Mouse (Mus musculus) CH12.LX (cell line): Measurements from ENCODE around the gene Sptb. TPM values are rescaled to one million over a fixed set of nuclear protein-coding genes. Genes with fewer than 3 reads are reported as not detected.

ENCODE experiments used
- DNase-seq: peaks from one replicate; pipeline ENCODE4 v3.0.0-alpha.2; 2013; ENCODE audit errors: extremely low read depth
- H3K27ac ChIP-seq: 2 replicates; pipeline ENCODE4 v1.5.1; 2012; ENCODE audit warnings: low read depth, mild to moderate bottlenecking, control low read depth, moderate library complexity; ENCODE audit not compliant: insufficient read depth
- H3K27me3 ChIP-seq: replicated peaks from 2 replicates; pipeline ENCODE3; 2012; ENCODE audit warnings: inconsistent platforms
- H3K36me3 ChIP-seq, 2 experiments: replicated peaks in 1 of 2; 2 replicates each; pipeline versions ENCODE3 to v1.6.1; 2012; ENCODE audit warnings: inconsistent platforms in 1 of 2, low read length in 1 of 2, mild to moderate bottlenecking in 1 of 2, mixed read lengths in 1 of 2, moderate library complexity in 1 of 2; ENCODE audit not compliant: control insufficient read depth in 1 of 2, insufficient read depth in 1 of 2
- H3K4me1 ChIP-seq, 2 experiments: 2 replicates each; pipeline ENCODE4 v1.6.1; 2012; ENCODE audit warnings: inconsistent platforms in 1 of 2, moderate library complexity in 1 of 2; ENCODE audit not compliant: insufficient read depth in 2 of 2, control insufficient read depth in 1 of 2
- H3K4me2 ChIP-seq: 2 replicates; pipeline ENCODE4 v1.6.1; 2012; ENCODE audit warnings: low read depth, mild to moderate bottlenecking, control low read depth; ENCODE audit not compliant: poor library complexity, insufficient read depth, severe bottlenecking
- H3K4me3 ChIP-seq, 3 experiments: fragments of 150-350 bp in 1 of 3; sonication (generic) in 1 of 3; replicated peaks in 1 of 3; 2 replicates each; pipeline versions ENCODE3 to v1.5.1; 2011 to 2012; ENCODE audit warnings: low read depth in 2 of 3, low read length in 2 of 3, mild to moderate bottlenecking in 2 of 3, moderate library complexity in 2 of 3, control low read depth in 1 of 3, improper control_type of control experiment in 1 of 3, inconsistent platforms in 1 of 3, mixed read lengths in 1 of 3; ENCODE audit not compliant: poor library complexity in 1 of 3
- H3K79me2 ChIP-seq: replicated peaks from 2 replicates; pipeline ENCODE4 v1.6.1; 2012; ENCODE audit warnings: mild to moderate bottlenecking, moderate library complexity; ENCODE audit not compliant: control insufficient read depth, poor library complexity, insufficient read depth, severe bottlenecking; ENCODE audit errors: extremely low read depth
- H3K9ac ChIP-seq: 2 replicates; pipeline ENCODE4 v1.6.1; 2012; ENCODE audit warnings: low read depth, mild to moderate bottlenecking, control low read depth, moderate library complexity; ENCODE audit not compliant: insufficient read depth
- H3K9me3 ChIP-seq: replicated peaks from 2 replicates; pipeline ENCODE3; 2012; ENCODE audit warnings: low read length, inconsistent platforms, mixed read lengths
- CHD1 ChIP-seq: IDR thresholded peaks from 2 replicates; pipeline ENCODE4 v1.6.1; 2012; ENCODE audit warnings: low read depth, low read length, improper control_type of control experiment, inconsistent platforms
- CHD2 ChIP-seq: IDR thresholded peaks from 2 replicates; pipeline ENCODE4 v1.6.1; 2011; ENCODE audit warnings: low read length, improper control_type of control experiment
- E2F4 ChIP-seq: IDR thresholded peaks from 2 replicates; pipeline ENCODE4 v1.6.1; 2011; ENCODE audit warnings: low read depth, low read length, improper control_type of control experiment; ENCODE audit not compliant: insufficient replicate concordance
- HCFC1 ChIP-seq: IDR thresholded peaks from 2 replicates; pipeline ENCODE4 v1.6.1; 2012; ENCODE audit warnings: low read depth, mild to moderate bottlenecking, inconsistent platforms, low read length, improper control_type of control experiment
- KAT2A ChIP-seq: IDR thresholded peaks from 2 replicates; pipeline ENCODE4 v1.6.1; 2012; ENCODE audit warnings: low read length, improper control_type of control experiment, inconsistent platforms; ENCODE audit not compliant: insufficient replicate concordance
- MAX ChIP-seq: IDR thresholded peaks from 2 replicates; pipeline ENCODE4 v1.6.1; 2011; ENCODE audit warnings: low read length, improper control_type of control experiment
- MAZ ChIP-seq: IDR thresholded peaks from 2 replicates; pipeline ENCODE4 v1.6.1; 2012; ENCODE audit warnings: low read depth, mild to moderate bottlenecking, inconsistent platforms, low read length, improper control_type of control experiment, moderate library complexity
- MEF2A ChIP-seq: IDR thresholded peaks from 2 replicates; pipeline ENCODE4 v1.6.1; 2014; ENCODE audit warnings: low read depth, mild to moderate bottlenecking, inconsistent platforms, low read length, improper control_type of control experiment, borderline replicate concordance
- NELFE ChIP-seq: IDR thresholded peaks from 2 replicates; pipeline ENCODE4 v1.6.1; 2011; ENCODE audit warnings: low read depth, low read length, improper control_type of control experiment
- NRF1 ChIP-seq: IDR thresholded peaks from 2 replicates; pipeline ENCODE4 v1.6.1; 2014; ENCODE audit warnings: low read depth, mild to moderate bottlenecking, inconsistent platforms, low read length, improper control_type of control experiment, moderate library complexity
- POLR2A ChIP-seq: IDR thresholded peaks from 2 replicates; pipeline ENCODE4 v1.6.1; 2011; ENCODE audit warnings: low read depth, mild to moderate bottlenecking, improper control_type of control experiment, low read length
- SMC3 ChIP-seq: IDR thresholded peaks from 2 replicates; pipeline ENCODE4 v1.6.1; 2011; ENCODE audit warnings: low read depth, low read length, improper control_type of control experiment
- TCF12 ChIP-seq: IDR thresholded peaks from 2 replicates; pipeline ENCODE4 v1.6.1; 2014; ENCODE audit warnings: low read depth, mild to moderate bottlenecking, inconsistent platforms, low read length, improper control_type of control experiment
- USF2 ChIP-seq: conservative IDR thresholded peaks from 2 replicates; pipeline ENCODE4 v1.6.1; 2011; ENCODE audit warnings: low read depth, low read length, improper control_type of control experiment
- ZMIZ1 ChIP-seq: IDR thresholded peaks from 2 replicates; pipeline ENCODE4 v1.6.1; 2012; ENCODE audit warnings: low read depth, mild to moderate bottlenecking, inconsistent platforms, low read length, improper control_type of control experiment
- dilution Hi-C: fragments of 300-500 bp; cut with MboI; formaldehyde crosslinking; loops from 2 replicates; pipeline ENCODE4 v1.14.3; 2020; ENCODE audit warnings: low sequenced_read_pairs; ENCODE audit not compliant: extremely low pct_unique_long_range_greater_than_20kb, extremely low pct_ligation_motif_present
- in situ Hi-C: fragments of 300-500 bp; cut with MboI; formaldehyde crosslinking; loops from 3 replicates; pipeline ENCODE4 v1.14.3; 2019; ENCODE audit warnings: low sequenced_read_pairs, low pct_ligation_motif_present, low pct_unique_long_range_greater_than_20kb, mixed read lengths
- polyA plus RNA-seq: library from polyadenylated mRNA; unstranded; fragments of >175 nt; gene quantifications from 2 replicates; pipeline ENCODE4 v1.2.1, GENCODE M21; 2012; ENCODE audit warnings: low read depth; ENCODE audit not compliant: insufficient read length
- total RNA-seq, 2 experiments: library from RNA; depleted of rRNA; stranded (reverse); fragments of 300-350 nt in 1 of 2; fragments of >200 nt in 1 of 2; gene quantifications; 2 replicates each; pipeline ENCODE4 v1.2.3; 2012 to 2014

The Sptb gene
- total and polyA plus RNA-seq, 3 experiments = 0.03 to 0.04 (median 0.04) TPM

- H3K27ac ChIP-seq = no peak overlapping the region
- H3K36me3 ChIP-seq = no peaks in the 10 kb centered on the region
- in situ Hi-C loops (no loop called here), dilution Hi-C loops (no loop called here)
- H3K4me3 ChIP-seq = no peak overlapping the region
- H3K4me2 ChIP-seq = no peak overlapping the region
- H3K27me3 ChIP-seq = no peaks in the 10 kb centered on the region
- H3K79me2 ChIP-seq = no peaks in the 10 kb centered on the region
- H3K9me3 ChIP-seq = no peaks in the 10 kb centered on the region
- no peak for DNase-seq
- H3K4me1 ChIP-seq = no peaks in the 10 kb centered on the region; a peak in 1 of 4 replicates
- no peak overlapping the region for H3K9ac ChIP-seq
- no peak for TF ChIP-seq NELFE
- no peak for TF ChIP-seq MAX
- TF ChIP-seq MEF2A = no peak
- no peak for TF ChIP-seq KAT2A
- no peak for TF ChIP-seq USF2
- TF ChIP-seq E2F4 = no peak
- TF ChIP-seq NRF1 = no peak
- no peak for TF ChIP-seq SMC3
- no peak for TF ChIP-seq MAZ
- TF ChIP-seq HCFC1 = no peak
These were observed 67.7 kb downstream of the Sptb start for GRCm38 (mm10) chr12:76642616-76643015.

- dilution Hi-C loops = no loop called here
- Histone ChIP-seq H3K4me1 (peaks cover 0 to 3% of the 10 kb centered on the region in 2 experiments; a peak in 3 of 4 replicates), H3K27me3 (no peaks in the 10 kb centered on the region), H3K4me3 (no peak overlapping the region), H3K79me2 (no peaks in the 10 kb centered on the region), H3K36me3 (no peaks in the 10 kb centered on the region), H3K27ac (no peak overlapping the region), H3K4me2 (no peak overlapping the region), H3K9me3 (no peaks in the 10 kb centered on the region), H3K9ac (no peak overlapping the region)
- no peak for TF ChIP-seq TCF12
- TF ChIP-seq MAZ = no peak
- TF ChIP-seq SMC3 = no peak
- TF ChIP-seq ZMIZ1 = no peak
- no peak for TF ChIP-seq CHD1
- no peak for TF ChIP-seq CHD2
- TF ChIP-seq KAT2A = no peak
- TF ChIP-seq NELFE = no peak
- no peak for TF ChIP-seq POLR2A
- DNase-seq = no peak
- in situ Hi-C loops = no loop called here
These were observed 69.7 kb downstream of the Sptb start for GRCm38 (mm10) chr12:76640620-76641019.
